Mouse (Mus musculus): ENCODE measurements around the gene Etv1.
A peak's percentile ranks its signal among the peaks of the same experiment; 100 is the strongest.

Gene Etv1

GRCm38 (mm10) chr12:38849994-38850393 is 70.8 kb downstream of the Etv1 start:
- no peaks in the 10 kb centered on the region for H3K27me3 ChIP-seq (ENCODE audit: control insufficient read depth, insufficient read depth, low read length, poor library complexity, severe bottlenecking)
- DNase-seq (ENCODE audit: low read depth, low spot score), result no peak
- no peaks in the 10 kb centered on the region for H3K36me3 ChIP-seq (ENCODE audit: control insufficient read depth, insufficient read depth, low read length, poor library complexity, severe bottlenecking)

- DNase-seq (ENCODE audit: low read depth, low spot score), result no peak
- H3K27me3 ChIP-seq (ENCODE audit: control insufficient read depth, insufficient read depth, low read length, poor library complexity, severe bottlenecking), result no peaks in the 10 kb centered on the region
- no peaks in the 10 kb centered on the region for H3K36me3 ChIP-seq (ENCODE audit: control insufficient read depth, insufficient read depth, low read length, poor library complexity, severe bottlenecking)
Measured at GRCm38 (mm10) chr12:38854274-38854673, 75.1 kb downstream of the Etv1 start.

- no peak for DNase-seq (ENCODE audit: low read depth, low spot score)
- no peaks in the 10 kb centered on the region for H3K36me3 ChIP-seq (ENCODE audit: control insufficient read depth, insufficient read depth, low read length, poor library complexity, severe bottlenecking)
- no peaks in the 10 kb centered on the region for H3K27me3 ChIP-seq (ENCODE audit: control insufficient read depth, insufficient read depth, low read length, poor library complexity, severe bottlenecking)
Measured at GRCm38 (mm10) chr12:38854751-38855150, 75.6 kb downstream of the Etv1 start.

GRCm38 (mm10) chr12:38859675-38860074 is 80.5 kb downstream of the Etv1 start:
- DNase-seq (ENCODE audit: low read depth, low spot score), result no peak
- Histone ChIP-seq H3K27me3 (ENCODE audit: control insufficient read depth, insufficient read depth, low read length, poor library complexity, severe bottlenecking) (no peaks in the 10 kb centered on the region), H3K36me3 (ENCODE audit: control insufficient read depth, insufficient read depth, low read length, poor library complexity, severe bottlenecking) (no peaks in the 10 kb centered on the region)

- H3K27me3 ChIP-seq (ENCODE audit: control insufficient read depth, insufficient read depth, low read length, poor library complexity, severe bottlenecking), result no peaks in the 10 kb centered on the region
- no peaks in the 10 kb centered on the region for H3K36me3 ChIP-seq (ENCODE audit: control insufficient read depth, insufficient read depth, low read length, poor library complexity, severe bottlenecking)
- no peak for DNase-seq (ENCODE audit: low read depth, low spot score)
Measured at GRCm38 (mm10) chr12:38860168-38861115, 81.3 kb downstream of the Etv1 start.

GRCm38 (mm10) chr12:38863395-38863794 is 84.2 kb downstream of the Etv1 start:
- peak; percentile 44 for DNase-seq (ENCODE audit: low read depth, low spot score)
- Histone ChIP-seq H3K36me3 (ENCODE audit: control insufficient read depth, insufficient read depth, low read length, poor library complexity, severe bottlenecking) (no peaks in the 10 kb centered on the region), H3K27me3 (ENCODE audit: control insufficient read depth, insufficient read depth, low read length, poor library complexity, severe bottlenecking) (no peaks in the 10 kb centered on the region)

- no peaks in the 10 kb centered on the region for H3K27me3 ChIP-seq (ENCODE audit: control insufficient read depth, insufficient read depth, low read length, poor library complexity, severe bottlenecking)
- peak; percentile 37 for DNase-seq (ENCODE audit: low read depth, low spot score)
- no peaks in the 10 kb centered on the region for H3K36me3 ChIP-seq (ENCODE audit: control insufficient read depth, insufficient read depth, low read length, poor library complexity, severe bottlenecking)
Measured at GRCm38 (mm10) chr12:38863982-38864828, 85.0 kb downstream of the Etv1 start.

- no peaks in the 10 kb centered on the region for H3K27me3 ChIP-seq (ENCODE audit: control insufficient read depth, insufficient read depth, low read length, poor library complexity, severe bottlenecking)
- no peak for DNase-seq (ENCODE audit: low read depth, low spot score)
- no peaks in the 10 kb centered on the region for H3K36me3 ChIP-seq (ENCODE audit: control insufficient read depth, insufficient read depth, low read length, poor library complexity, severe bottlenecking)
Measured at GRCm38 (mm10) chr12:38874470-38874995, 95.4 kb downstream of the Etv1 start.

GRCm38 (mm10) chr12:38904516-38904915 is 125.3 kb downstream of the Etv1 start:
- DNase-seq (ENCODE audit: low read depth, low spot score), result no peak
- Histone ChIP-seq H3K36me3 (ENCODE audit: control insufficient read depth, insufficient read depth, low read length, poor library complexity, severe bottlenecking) (no peaks in the 10 kb centered on the region), H3K27me3 (ENCODE audit: control insufficient read depth, insufficient read depth, low read length, poor library complexity, severe bottlenecking) (no peaks in the 10 kb centered on the region)

- Histone ChIP-seq H3K27me3 (ENCODE audit: control insufficient read depth, insufficient read depth, low read length, poor library complexity, severe bottlenecking) (no peaks in the 10 kb centered on the region), H3K36me3 (ENCODE audit: control insufficient read depth, insufficient read depth, low read length, poor library complexity, severe bottlenecking) (no peaks in the 10 kb centered on the region)
- DNase-seq (ENCODE audit: low read depth, low spot score), result no peak
Measured at GRCm38 (mm10) chr12:38906314-38906713, 127.1 kb downstream of the Etv1 start.

- no peaks in the 10 kb centered on the region for H3K36me3 ChIP-seq (ENCODE audit: control insufficient read depth, insufficient read depth, low read length, poor library complexity, severe bottlenecking)
- no peak for DNase-seq (ENCODE audit: low read depth, low spot score)
- no peaks in the 10 kb centered on the region for H3K27me3 ChIP-seq (ENCODE audit: control insufficient read depth, insufficient read depth, low read length, poor library complexity, severe bottlenecking)
Measured at GRCm38 (mm10) chr12:38906812-38907211, 127.6 kb downstream of the Etv1 start.

- no peak for DNase-seq (ENCODE audit: low read depth, low spot score)
- Histone ChIP-seq H3K27me3 (ENCODE audit: control insufficient read depth, insufficient read depth, low read length, poor library complexity, severe bottlenecking) (no peaks in the 10 kb centered on the region), H3K36me3 (ENCODE audit: control insufficient read depth, insufficient read depth, low read length, poor library complexity, severe bottlenecking) (no peaks in the 10 kb centered on the region)
Measured at GRCm38 (mm10) chr12:38908947-38909346, 129.8 kb downstream of the Etv1 start.

All from splenic B cell, adult 2 months (primary cell).